Mouse (Mus musculus) fat pad, adult 2 months (tissue): Measurements from ENCODE around the gene Ly6g5b.

ENCODE experiments used
- DNase-seq: peaks from one replicate; pipeline ENCODE4 v3.0.0-alpha.2; 2011; ENCODE audit warnings: low read depth, low spot score; ENCODE audit errors: extremely low read depth

Gene Ly6g5b

DNA sequence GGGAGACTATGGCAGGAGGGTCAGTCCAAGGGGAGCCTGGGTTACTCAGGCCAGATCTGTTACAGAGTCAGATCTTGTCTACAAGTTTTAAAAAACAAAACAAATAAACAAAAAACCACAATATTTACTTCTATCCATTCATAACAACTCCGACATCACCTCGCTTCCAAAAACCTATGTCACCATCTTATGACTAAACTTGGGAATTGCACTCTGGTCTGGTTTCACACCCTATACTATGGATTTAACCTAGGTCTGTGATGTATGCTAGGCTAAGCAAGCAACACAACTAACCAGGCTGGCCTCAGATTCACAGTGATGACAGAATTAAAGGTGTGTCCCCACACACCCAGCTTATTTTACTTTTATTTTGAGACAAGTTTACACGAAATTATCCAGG is 8.7 kb downstream of the Ly6g5b start:
- no peak for DNase-seq

DNA sequence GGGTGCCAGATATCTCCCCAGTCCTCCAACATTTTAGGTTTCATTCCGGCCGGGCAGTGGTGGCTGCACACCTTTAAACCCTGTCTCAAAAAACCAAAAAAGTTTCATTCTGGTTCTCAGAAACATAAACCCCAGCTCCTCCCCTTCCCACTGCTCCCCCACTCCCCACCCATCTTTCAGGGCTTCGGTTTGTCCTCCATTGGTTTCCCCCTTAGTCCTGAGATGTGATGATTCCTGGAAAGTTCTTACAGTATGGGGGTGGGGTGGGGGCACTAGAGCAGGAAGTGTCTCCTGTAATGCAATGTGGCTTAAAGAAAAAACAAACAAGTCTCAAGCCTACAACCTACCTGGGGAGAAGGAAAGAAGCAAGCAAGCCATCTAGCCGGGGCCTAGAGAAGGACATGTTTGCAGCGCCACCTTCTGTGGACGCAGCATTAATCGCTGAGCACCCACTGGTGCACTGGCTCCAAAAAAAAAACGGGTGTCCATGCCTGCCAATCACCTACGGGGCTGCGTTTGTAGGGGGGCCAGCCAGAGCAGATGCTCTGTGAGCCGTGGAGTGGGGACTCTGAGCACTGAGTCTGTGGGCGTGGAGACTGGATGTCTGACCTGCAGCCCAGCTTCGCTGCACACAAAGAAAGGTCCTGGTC is 9.4 kb downstream of the Ly6g5b start:
- DNase-seq, result no peak

DNA sequence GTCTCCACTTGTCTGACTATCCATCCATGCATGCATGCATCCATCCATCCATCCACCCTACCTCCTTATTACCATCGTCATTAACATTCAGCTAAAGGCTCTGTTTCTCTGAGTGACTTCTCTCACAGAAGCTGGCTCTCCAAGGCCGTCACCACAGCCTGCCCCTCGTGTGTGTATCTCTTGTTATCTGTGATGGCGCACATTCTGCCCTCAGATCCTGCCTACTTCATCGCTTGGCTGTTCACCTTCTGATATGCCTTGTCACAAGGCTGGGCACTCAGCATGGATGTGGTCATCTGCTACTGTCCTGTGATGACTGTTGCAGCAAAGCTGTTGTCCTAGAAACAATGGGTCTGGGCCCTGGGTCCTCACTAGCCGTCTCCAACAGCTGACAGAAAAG is 10.5 kb downstream of the Ly6g5b start:
- DNase-seq, result no peak

DNA sequence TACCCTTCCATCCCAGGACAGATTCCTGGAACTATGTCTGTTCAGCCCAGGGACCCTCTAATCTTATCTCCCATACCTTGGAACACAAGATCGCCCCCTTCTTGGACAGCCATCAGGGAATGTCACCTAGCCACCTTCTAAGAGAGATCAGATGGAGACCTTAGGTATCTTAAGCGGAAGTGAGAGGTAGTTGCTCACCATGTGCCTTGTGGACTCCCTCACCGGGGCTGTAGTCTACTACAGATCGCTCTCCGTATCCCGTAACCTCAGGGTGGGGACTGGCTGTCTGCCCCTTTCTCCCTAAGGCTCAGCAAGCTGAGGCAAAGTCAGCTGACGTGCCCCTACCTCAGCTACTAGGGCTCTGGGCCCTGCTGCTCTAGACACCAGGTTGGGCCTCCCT is 11.1 kb downstream of the Ly6g5b start:
- DNase-seq, result no peak

GRCm38 (mm10) chr17:35103221-35103690 is 12.0 kb downstream of the Ly6g5b start:
- DNase-seq, result no peak

DNA sequence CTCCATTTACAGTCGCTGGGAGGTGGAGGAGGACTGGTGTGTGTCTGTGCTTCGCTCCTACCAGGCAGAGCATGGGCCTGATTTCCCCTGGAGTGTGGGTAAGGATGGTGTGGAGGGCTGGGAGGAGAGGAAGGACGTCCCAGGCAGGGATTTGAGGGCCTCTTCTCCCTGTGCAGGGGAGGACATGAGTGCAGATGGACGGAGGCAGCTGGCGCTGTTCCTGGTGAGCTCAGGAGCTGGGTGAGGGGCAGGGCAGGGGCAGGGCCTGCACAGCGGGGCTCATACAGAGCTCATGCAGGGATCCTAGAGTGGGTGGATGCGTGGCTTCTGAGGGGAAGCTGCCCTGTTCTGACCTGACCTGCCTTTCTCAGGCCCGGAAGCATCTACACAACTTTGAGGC is 12.9 kb downstream of the Ly6g5b start:
- no peak for DNase-seq

DNA sequence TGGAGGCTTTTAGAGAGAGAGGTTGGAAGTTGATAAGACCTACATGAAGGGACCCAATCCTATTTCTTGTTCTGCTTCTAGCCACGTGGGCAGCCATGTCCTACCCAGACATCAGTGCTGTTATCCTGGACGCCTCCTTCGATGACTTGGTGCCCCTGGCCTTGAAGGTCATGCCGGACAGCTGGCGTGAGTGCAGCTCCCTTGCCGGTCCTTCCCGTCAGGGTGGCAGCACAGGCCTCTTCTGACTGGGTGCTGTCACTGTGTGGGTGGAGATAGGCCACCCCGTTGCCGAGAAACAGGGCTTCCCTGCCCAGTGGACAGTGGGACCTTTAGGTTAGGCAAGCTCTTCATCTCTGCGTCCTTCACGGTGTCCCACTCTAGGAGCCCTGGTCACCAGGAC is 14.1 kb downstream of the Ly6g5b start:
- no peak for DNase-seq

GRCm38 (mm10) chr17:35100196-35100765 is 14.9 kb downstream of the Ly6g5b start:
- DNase-seq, result no peak

DNA sequence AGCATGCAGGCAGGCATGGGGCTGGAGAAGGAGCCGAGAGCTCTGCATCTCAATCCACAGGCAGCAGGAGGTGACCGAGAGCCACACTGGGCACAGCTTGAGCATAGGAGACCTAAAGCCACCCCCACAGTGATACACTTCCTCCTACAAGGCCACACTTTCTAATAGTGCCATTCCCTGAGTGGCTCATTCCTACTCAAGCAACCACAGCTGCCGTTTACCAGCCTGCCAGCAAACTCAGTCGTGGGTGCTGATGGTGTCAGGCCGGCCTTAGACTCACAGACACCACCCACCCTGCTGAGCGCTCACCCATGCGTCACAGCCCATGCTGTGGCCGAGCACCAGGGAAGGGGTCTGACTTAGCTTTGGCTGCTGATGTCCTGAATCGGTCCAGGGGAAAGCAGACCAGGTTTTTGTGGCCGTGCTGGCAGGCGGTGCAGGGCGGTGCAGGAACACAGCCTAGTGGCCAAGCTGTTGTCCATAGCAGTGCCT is 18.0 kb downstream of the Ly6g5b start:
- DNase-seq, result no peak

DNA sequence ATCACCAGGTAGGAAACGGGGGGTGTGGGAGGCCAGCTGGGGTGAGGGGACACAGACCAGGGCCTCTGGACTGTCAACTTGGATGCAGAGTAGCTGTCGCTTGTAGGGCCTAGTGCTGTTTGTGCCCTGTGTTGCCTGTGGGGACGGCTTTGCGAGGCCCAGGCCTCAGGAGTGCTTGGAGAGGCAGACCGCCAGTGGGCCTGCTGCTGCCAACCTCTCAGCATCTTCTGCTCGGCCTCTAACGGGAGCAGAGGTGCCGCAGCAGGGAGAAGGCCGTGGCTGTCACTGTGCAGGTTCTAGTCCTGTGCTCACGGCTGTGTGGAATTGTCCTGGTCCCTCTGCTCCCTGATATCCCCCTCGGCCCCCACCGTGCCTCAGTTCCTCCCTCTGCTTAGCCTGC is 18.6 kb downstream of the Ly6g5b start:
- no peak for DNase-seq

- no peak for DNase-seq
Measured at GRCm38 (mm10) chr17:35094475-35095365, 20.5 kb downstream of the Ly6g5b start.

- DNase-seq, result no peak
Measured at GRCm38 (mm10) chr17:35092403-35093198, 22.6 kb downstream of the Ly6g5b start.

DNA sequence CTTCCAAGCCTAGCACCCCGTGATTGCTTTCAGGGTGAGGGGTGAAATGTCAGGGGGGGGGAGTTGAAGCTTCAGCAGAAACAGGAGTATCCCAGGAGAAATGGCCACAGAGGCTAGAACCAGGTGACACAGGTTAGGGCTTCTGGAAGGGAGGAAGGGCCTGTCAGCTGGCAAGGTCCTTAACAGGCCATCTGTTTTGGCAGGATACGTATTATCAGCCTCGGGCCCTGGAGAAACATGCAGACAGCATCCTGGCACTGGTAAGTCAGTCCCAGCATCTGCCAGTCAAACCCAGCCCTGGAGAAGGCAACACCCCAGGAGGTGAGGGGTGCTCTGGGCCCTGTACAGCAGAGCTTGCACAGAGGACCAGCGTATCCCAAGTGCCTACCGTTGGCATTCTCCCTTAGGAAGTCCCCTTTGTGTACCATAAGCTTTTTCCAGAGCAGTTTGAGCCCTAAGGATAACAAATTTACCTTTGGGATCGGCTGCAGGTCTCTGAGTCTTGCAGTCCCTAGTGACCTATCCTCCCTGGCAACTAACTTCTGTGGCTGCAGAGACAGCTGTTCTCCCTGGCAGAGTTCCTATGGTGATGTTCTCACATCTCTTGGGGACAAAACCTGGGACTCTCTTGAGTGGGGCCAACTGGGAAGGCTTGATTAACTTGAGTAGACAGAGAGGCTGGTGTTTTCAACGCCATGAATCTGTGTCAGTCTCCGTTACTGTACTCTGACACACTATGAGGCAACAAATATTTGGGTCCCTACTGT is 24.9 kb downstream of the Ly6g5b start:
- DNase-seq, result no peak

DNA sequence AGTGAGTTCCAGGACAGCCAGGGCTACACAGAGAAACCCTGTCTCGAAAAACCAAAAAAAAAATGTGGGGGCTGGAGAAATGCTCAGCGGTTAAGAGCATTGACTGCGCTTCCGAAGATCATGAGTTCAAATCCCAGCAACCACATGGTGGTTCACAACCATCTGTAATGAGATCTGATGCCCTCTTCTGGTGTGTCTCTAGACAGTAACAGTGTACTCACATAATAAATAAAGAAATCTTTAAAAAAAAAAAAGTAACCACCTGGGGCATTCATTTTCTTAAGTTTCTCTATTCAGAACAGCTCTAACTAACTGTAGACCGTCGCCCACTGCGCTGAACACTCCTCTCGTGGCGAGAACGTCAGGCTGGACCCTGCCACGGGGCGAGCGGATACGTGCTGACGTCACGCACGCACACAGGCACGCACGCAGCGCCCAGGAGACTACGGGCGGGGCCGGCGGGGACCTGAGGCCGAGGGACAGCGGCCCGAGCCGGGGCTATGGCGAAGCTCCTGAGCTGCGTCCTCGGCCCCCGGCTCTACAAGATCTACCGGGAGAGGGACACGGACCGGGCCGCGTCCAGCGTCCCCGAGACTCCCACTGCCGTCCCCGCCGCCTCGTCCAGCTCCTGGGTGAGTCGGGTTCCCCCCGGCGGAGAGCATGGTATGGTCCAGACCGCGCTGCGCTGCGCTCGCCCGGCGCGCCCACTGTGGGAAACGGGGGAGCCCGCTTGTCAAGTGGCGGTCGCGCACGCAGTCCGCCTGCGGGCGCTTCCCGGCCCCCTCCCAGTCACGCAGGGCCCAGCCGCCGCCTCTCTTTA is 26.2 kb downstream of the Ly6g5b start, which contains the start of gene Abhd16a:
TSS of gene Abhd16a (plus strand) at position 439 of the 820 bp plus-strand sequence.
- no peak for DNase-seq

DNA sequence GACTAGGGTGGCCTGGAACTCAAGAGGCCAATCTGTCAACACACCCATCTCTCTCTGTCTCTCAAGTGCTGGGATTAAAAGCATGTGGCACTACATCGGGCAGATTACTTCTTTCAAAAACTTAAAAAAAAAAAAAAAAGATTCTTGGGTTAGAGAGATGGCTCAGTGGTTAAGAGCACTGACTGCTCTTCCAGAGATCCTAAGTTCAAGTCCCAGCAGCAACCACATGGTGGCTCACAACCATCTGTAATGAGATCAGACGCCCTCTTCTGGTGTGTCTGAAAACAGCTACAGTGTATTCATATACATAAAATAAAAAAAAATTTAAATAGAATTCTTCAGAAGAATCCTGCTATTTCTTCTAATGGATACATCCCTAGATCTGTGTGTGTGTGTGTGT is 27.1 kb downstream of the Ly6g5b start:
- DNase-seq, result no peak

GRCm38 (mm10) chr17:35085208-35085865 is 29.9 kb downstream of the Ly6g5b start, which contains the start of gene Ly6g6f:
Gene Ly6g6f (minus strand): TSS chr17:35085610.
- no peak for DNase-seq

- no peak for DNase-seq
Measured at GRCm38 (mm10) chr17:35083929-35084497, 31.2 kb downstream of the Ly6g5b start.

DNA sequence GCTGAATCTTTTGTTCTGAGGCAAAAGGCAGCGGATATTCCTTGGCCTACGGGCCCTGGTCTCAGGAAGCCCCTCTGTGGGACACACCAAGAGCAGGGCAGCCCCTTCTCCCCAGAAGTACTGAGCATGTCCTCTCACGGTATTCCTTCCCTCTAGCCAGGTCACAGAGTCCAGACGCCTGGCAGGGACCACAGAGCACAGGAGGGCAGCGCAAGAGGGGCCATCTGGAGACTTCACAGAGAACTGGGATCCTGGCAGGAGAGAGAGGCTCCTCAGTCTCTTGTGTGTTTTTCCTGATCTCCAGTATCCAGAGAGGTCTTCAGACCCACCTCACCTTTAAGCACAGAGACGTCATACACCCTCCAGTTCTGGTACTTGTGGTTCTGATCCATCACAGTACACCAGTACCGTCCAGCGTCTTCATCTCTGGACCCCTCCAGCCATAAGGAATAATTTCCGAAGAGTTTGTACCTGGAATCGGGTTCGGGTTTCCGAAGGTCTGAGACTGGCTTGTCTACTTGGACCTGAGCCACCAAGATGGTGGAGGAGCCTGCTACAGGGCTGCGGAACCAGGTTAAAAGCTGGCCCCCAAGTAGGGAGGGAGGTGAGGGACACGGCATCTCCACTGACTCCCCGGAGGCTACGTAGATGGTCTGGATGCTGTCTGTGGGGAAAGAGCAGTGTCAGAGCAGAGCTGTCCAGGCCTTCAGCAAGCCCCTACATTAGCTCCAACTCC is 32.2 kb downstream of the Ly6g5b start:
- DNase-seq, result no peak
